19 mouse cellular contexts compared by ENCODE assay signal in the genomic region with DNA sequence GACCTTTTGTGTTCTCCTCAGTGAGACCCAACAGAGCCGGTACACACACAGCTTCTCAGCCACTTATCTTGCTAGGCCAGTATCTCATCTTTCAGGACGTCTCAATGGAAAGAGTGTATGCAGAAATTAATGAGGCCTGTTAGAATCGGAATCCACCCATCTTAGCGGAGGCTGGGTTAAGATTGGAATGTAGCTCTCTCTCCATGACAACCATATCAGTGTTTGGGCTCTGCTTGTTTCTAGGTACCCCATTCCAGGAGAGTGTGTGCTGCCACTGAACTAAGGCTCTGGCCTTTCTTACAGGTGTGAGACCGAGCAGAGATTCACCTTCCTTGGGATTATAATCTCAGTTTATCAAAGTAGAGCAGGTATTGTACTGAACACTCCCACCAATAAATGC. TPM values are rescaled to one million over a fixed set of nuclear protein-coding genes. Genes with fewer than 3 reads are reported as not detected.
A peak's percentile ranks its signal among the peaks of the same experiment; 100 is the strongest.
DNase-seq lines count a peak whose midpoint lies in the region; ATAC-seq and TF ChIP-seq lines count a peak whose summit lies in the region.
"Had no signal": no experiment of that assay in that cellular context is flagged by ENCODE, and none has a peak within 500 bp of the region (broad histone marks: within the 10 kb centered on the region; RNA-seq: fewer than 3 reads in every experiment).

No protein-coding gene starts in this region.

- no peaks in the 10 kb centered on the region for H3K9me3 ChIP-seq in heart, embryonic 12.5 days (replicated peaks)
- H3K9me3 ChIP-seq in kidney, embryonic 16.5 days (ENCODE audit: low read length) = no peaks in the 10 kb centered on the region
- no peaks in the 10 kb centered on the region for H3K9me3 ChIP-seq in forebrain, postnatal 0 days (ENCODE audit: low read length)
- H3K9me3 ChIP-seq: forebrain, embryonic 10.5 days; limb, embryonic 12.5 days; liver, embryonic 13.5 days; midbrain, embryonic 10.5 days had no signal

- WGBS in heart, embryonic 12.5 days = 16% methylated on average over 5 of the region's 5 CpGs
- 42% methylated on average over 5 of the region's 5 CpGs for WGBS in kidney, embryonic 16.5 days
- WGBS in kidney, adult 2 months = 65% methylated on average over 5 of the region's 5 CpGs
- 88% methylated on average over 5 of the region's 5 CpGs for WGBS in spleen, adult 2 months
- 57% methylated on average over 5 of the region's 5 CpGs for WGBS in forebrain, postnatal 0 days

- no peaks in the 10 kb centered on the region for H3K36me3 ChIP-seq in heart, embryonic 12.5 days
- H3K36me3 ChIP-seq in kidney, embryonic 16.5 days (ENCODE audit: insufficient read depth, low read length) = no peaks in the 10 kb centered on the region
- no peaks in the 10 kb centered on the region for H3K36me3 ChIP-seq in kidney, adult 2 months (ENCODE audit: control insufficient read depth, insufficient read depth, low read length)
- no peaks in the 10 kb centered on the region for H3K36me3 ChIP-seq in spleen, adult 2 months (ENCODE audit: control insufficient read depth, insufficient read depth, low read length)
- H3K36me3 ChIP-seq in forebrain, postnatal 0 days (ENCODE audit: insufficient read depth) = no peaks in the 10 kb centered on the region
- H3K36me3 ChIP-seq: forebrain, embryonic 10.5 days; limb, embryonic 12.5 days; liver, embryonic 13.5 days; midbrain, embryonic 10.5 days had no signal

- H3K4me2 ChIP-seq in heart, embryonic 12.5 days = 0 out of 2 replicates have a peak overlapping the region, but pooled peaks have one; percentile 9
- H3K4me2 ChIP-seq in kidney, embryonic 16.5 days (replicated peaks; ENCODE audit: low read depth, low read length) = no peak overlapping the region
- H3K4me2 ChIP-seq in forebrain, postnatal 0 days (ENCODE audit: low read depth) = no peak overlapping the region
- H3K4me2 ChIP-seq: hindbrain, embryonic 14.5 days; limb, embryonic 12.5 days; liver, embryonic 13.5 days had no signal

- ATAC-seq in heart, embryonic 12.5 days (ENCODE audit: insufficient number of reproducible peaks, low FRiP score) = peak; percentile 49; the same call in 1 of the 2 replicates
- 0 out of 2 replicates have a peak, but pooled peaks have one; percentile 57 for ATAC-seq in kidney, embryonic 16.5 days (ENCODE audit: low FRiP score, low TSS enrichment)
- no peak for ATAC-seq in forebrain, postnatal 0 days
- ATAC-seq: Patski had no signal

- intact Hi-C loops in heart, postnatal 36 days (cut with DNase I) = no loop called here

- TF ChIP-seq CTCF in kidney, adult 2 months (conservative IDR thresholded peaks at IDR 0.05; ENCODE audit: insufficient read depth, insufficient read length, low read depth, low read length) = no peak
- no peak for TF ChIP-seq CTCF in spleen, adult 2 months (IDR thresholded peaks at IDR 0.05; ENCODE audit: extremely low read depth, insufficient read depth, insufficient read length, insufficient replicate concordance)
- no peak for TF ChIP-seq CTCF in forebrain, postnatal 0 days (IDR thresholded peaks at IDR 0.05; ENCODE audit: low read depth)

- no peaks in the 10 kb centered on the region for H3K27me3 ChIP-seq in heart, embryonic 12.5 days (replicated peaks)
- no peaks in the 10 kb centered on the region for H3K27me3 ChIP-seq in kidney, embryonic 16.5 days (ENCODE audit: insufficient read depth, low read length)
- H3K27me3 ChIP-seq in kidney, adult 2 months (replicated peaks; ENCODE audit: control insufficient read depth, insufficient read depth, low read length) = no peaks in the 10 kb centered on the region
- H3K27me3 ChIP-seq in spleen, adult 2 months (ENCODE audit: control insufficient read depth, insufficient read depth, low read length) = no peaks in the 10 kb centered on the region
- no peaks in the 10 kb centered on the region for H3K27me3 ChIP-seq in forebrain, postnatal 0 days (ENCODE audit: insufficient read depth, low read length)
- H3K27me3 ChIP-seq: limb, embryonic 12.5 days; liver, embryonic 13.5 days; Patski had no signal

- H3K9ac ChIP-seq in heart, embryonic 12.5 days = no peak overlapping the region
- no peak overlapping the region for H3K9ac ChIP-seq in kidney, embryonic 16.5 days (replicated peaks; ENCODE audit: low read length)
- no peak overlapping the region for H3K9ac ChIP-seq in forebrain, postnatal 0 days
- H3K9ac ChIP-seq: hindbrain, embryonic 14.5 days; limb, embryonic 12.5 days; liver, embryonic 13.5 days had no signal

- no peak overlapping the region for H3K4me3 ChIP-seq in heart, embryonic 12.5 days
- H3K4me3 ChIP-seq in kidney, embryonic 16.5 days (ENCODE audit: low read length) = no peak overlapping the region
- H3K4me3 ChIP-seq in kidney, adult 2 months (ENCODE audit: insufficient read depth, low read depth, low read length) = no peak overlapping the region
- H3K4me3 ChIP-seq in spleen, adult 2 months (ENCODE audit: extremely low read depth, insufficient read depth, insufficient read length) = no peak overlapping the region
- H3K4me3 ChIP-seq in forebrain, postnatal 0 days (ENCODE audit: low read depth, low read length) = no peak overlapping the region
- H3K4me3 ChIP-seq: forebrain, embryonic 10.5 days; gastrocnemius, adult 2 months; limb, embryonic 12.5 days; liver, embryonic 13.5 days; midbrain, embryonic 10.5 days had no signal

- peak overlapping the region; percentile 4; the same call in 1 of the 2 replicates for H3K27ac ChIP-seq in heart, embryonic 12.5 days (ENCODE audit: poor library complexity, severe bottlenecking)
- H3K27ac ChIP-seq in kidney, embryonic 16.5 days (ENCODE audit: low read length) = 0 out of 2 replicates have a peak overlapping the region, but pooled peaks have one; percentile 29
- no peak overlapping the region for H3K27ac ChIP-seq in kidney, adult 2 months (ENCODE audit: insufficient read depth, low read depth, low read length)
- 0 out of 2 replicates have a peak overlapping the region, but pooled peaks have one; percentile 44 for H3K27ac ChIP-seq in spleen, adult 2 months (ENCODE audit: insufficient read depth, low read length)
- H3K27ac ChIP-seq in forebrain, postnatal 0 days (ENCODE audit: low read depth, low read length) = no peak overlapping the region
- H3K27ac ChIP-seq: forebrain, embryonic 10.5 days; gastrocnemius, adult 2 months; hindbrain, embryonic 14.5 days; limb, embryonic 12.5 days; liver, embryonic 13.5 days; macrophage; midbrain, embryonic 10.5 days had no signal

- no peak for TF ChIP-seq POLR2A in kidney, adult 2 months (IDR thresholded peaks at IDR 0.05; ENCODE audit: low read depth, low read length)
- no peak for TF ChIP-seq POLR2A in spleen, adult 2 months (IDR thresholded peaks at IDR 0.05; ENCODE audit: low read depth, low read length)

- peaks cover 39% of the 10 kb centered on the region for H3K4me1 ChIP-seq in heart, embryonic 12.5 days (replicated peaks)
- peaks cover 11% of the 10 kb centered on the region for H3K4me1 ChIP-seq in kidney, embryonic 16.5 days (ENCODE audit: insufficient read depth, low read length)
- no peaks in the 10 kb centered on the region for H3K4me1 ChIP-seq in kidney, adult 2 months (ENCODE audit: control insufficient read depth, insufficient read depth, low read length)
- peaks cover 25% of the 10 kb centered on the region for H3K4me1 ChIP-seq in spleen, adult 2 months (ENCODE audit: control insufficient read depth, insufficient read depth, insufficient read length)
- no peaks in the 10 kb centered on the region for H3K4me1 ChIP-seq in forebrain, postnatal 0 days (ENCODE audit: insufficient read depth)
- H3K4me1 ChIP-seq: limb, embryonic 12.5 days had no signal

- DNase-seq in heart, postnatal 36 days = no peak
- no peak for DNase-seq in kidney, adult 2 months
- DNase-seq in spleen, adult 2 months (ENCODE audit: low read depth in 1 of 2, low spot score in 2 of 2) = no peak
- no peak for DNase-seq in spleen, adult 18-20 months
- DNase-seq in forebrain, postnatal 0 days = no peak
- DNase-seq: adrenal gland, adult 8-10 months; cerebellum, adult 9-10 months; gastrocnemius, adult 2 months; kidney, postnatal 10 days; liver, embryonic 13.5 days; right cerebral cortex, postnatal 14 days had no signal

RNA-seq across cellular contexts. Expression of a gene that starts 11.9 kb away (rescaled TPM):
- 32.4 and 40.7 TPM in 2 replicates for polyA plus RNA-seq in heart, embryonic 12.5 days (2016; fragmentation: Nextera tagmentation; extraction: Ambion mirVana)
- total RNA-seq in heart, postnatal 36 days (2021) = 10 to 100 TPM; 23.3 to 31.0 TPM
- 14.0 and 14.5 TPM in 2 replicates for polyA plus RNA-seq in kidney, embryonic 16.5 days (2015; fragmentation: Nextera tagmentation; extraction: Ambion mirVana)
- polyA plus RNA-seq in kidney, adult 2 months (2012; rRNA removed) = 31.9 and 35.8 TPM in 2 replicates
- polyA plus RNA-seq in spleen, adult 2 months (2012; rRNA removed) = 18.0 and 19.5 TPM in 2 replicates
- total RNA-seq in forebrain, postnatal 0 days (2014; rRNA removed) = 6.1 and 8.4 TPM in 2 replicates
- 4.6 and 8.0 TPM in 2 replicates for polyA plus RNA-seq in forebrain, postnatal 0 days (2015; fragmentation: Nextera tagmentation; extraction: Ambion mirVana)

Comparison
In these comparisons a context has a peak if more than half of its experiments do, and no peak if none do; other contexts are left out.
1. H3K27ac ChIP-seq: peak in heart, embryonic 12.5 days (single experiment), kidney, embryonic 16.5 days (single experiment) and spleen, adult 2 months (single experiment); none in kidney, adult 2 months (single experiment) and forebrain, postnatal 0 days (single experiment).